Mouse (Mus musculus) left cerebral cortex, adult 2 months (tissue): ENCODE results near the gene Ntf5. TPM values are rescaled to one million over a fixed set of nuclear protein-coding genes. Genes with fewer than 3 reads are reported as not detected.

Source experiments
- DNase-seq, 2 experiments: peaks; one replicate each; pipeline ENCODE4 v3.0.0; 2021 to 2022; ENCODE audit warnings: low spot score in 2 of 2, mixed read lengths in 1 of 2; ENCODE audit errors: extremely low spot score in 1 of 2
- H3K27ac ChIP-seq: fragments of 200-600 bp; 2 replicates; pipeline ENCODE4 v1.8.1; 2022
- H3K4me3 ChIP-seq: fragments of 200-600 bp; 2 replicates; pipeline ENCODE4 v1.8.1; 2022
- CTCF ChIP-seq: fragments of 200-600 bp; IDR thresholded peaks from 2 replicates; pipeline ENCODE4 v1.8.1; 2022; ENCODE audit warnings: antibody characterized with exemption, mild to moderate bottlenecking, moderate library complexity
- intact Hi-C: fragments of 180-260 bp; cut with DNase I; formaldehyde crosslinking; loops from one replicate; pipeline ENCODE4 v1.15.1; 2025
- total RNA-seq, 2 experiments: library from RNA; stranded (reverse); gene quantifications; 2 replicates each; pipeline ENCODE4 v1.2.3; 2021

The Ntf5 gene
- total RNA-seq, 2 experiments from 2014 or later = not detected

- intact Hi-C loops = no loop called here
Measured at GRCm38 (mm10) chr7:45405091-45406075, 8.1 kb upstream of the Ntf5 start, which contains the start of gene Kcna7. Gene Kcna7, plus strand, starts transcription at chr7:45405653.

DNA sequence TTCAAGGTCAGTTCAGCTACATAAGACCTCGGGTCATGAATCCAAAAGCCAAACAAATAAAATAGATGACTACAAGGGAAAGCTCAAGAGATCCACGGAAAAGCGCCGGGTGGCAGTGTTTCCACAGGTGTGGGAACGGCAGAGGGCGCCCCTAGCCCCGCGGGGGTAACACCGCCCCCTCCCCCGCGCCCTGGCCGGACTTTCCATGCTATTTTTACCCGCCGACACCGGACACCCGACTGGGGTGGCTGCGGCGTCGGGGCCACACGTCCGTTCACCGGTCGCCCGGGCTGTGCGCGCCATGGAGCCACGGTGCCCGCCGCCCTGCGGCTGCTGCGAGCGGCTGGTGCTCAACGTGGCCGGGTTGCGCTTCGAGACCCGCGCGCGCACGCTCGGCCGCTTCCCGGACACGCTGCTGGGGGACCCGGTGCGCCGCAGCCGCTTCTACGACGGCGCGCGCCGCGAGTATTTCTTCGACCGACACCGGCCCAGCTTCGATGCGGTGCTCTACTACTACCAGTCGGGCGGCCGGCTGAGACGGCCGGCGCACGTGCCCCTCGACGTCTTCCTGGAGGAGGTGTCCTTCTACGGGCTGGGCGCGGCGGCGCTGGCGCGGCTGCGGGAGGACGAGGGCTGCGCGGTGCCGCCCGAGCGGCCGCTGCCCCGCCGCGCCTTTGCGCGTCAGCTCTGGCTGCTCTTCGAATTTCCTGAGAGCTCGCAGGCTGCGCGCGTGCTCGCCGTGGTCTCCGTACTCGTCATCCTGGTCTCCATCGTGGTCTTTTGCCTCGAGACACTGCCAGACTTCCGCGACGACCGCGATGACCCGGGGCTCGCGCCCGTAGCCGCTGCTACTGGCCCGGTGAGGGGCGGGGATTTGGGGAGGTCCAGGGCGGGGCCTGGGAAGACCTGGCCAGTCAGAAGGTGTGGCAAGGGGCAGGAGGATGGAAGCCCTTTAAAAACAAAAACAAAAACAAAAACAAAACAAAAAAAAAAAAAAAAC is 7.0 kb upstream of the Ntf5 start:
- intact Hi-C loops = no loop called here
- peak; percentile 12 for TF ChIP-seq CTCF
- H3K27ac ChIP-seq = no peak overlapping the region
- no peak overlapping the region for H3K4me3 ChIP-seq
- DNase-seq = no peak

More at GRCm38 (mm10) chr7:45405091-45406075, 8.1 kb upstream of the Ntf5 start, which contains the start of gene Kcna7:
- Histone ChIP-seq H3K27ac (no peak within 1 kb of the TSS), H3K4me3 (peak within 1 kb of the TSS; percentile 20; the same call in 1 of the 2 replicates)
- peak; percentile 54 to 76 for DNase-seq
- TF ChIP-seq CTCF = peak; percentile 89

- intact Hi-C loops = no loop called here
- no peak for DNase-seq
- no peak overlapping the region for H3K27ac ChIP-seq
- no peak for TF ChIP-seq CTCF
- H3K4me3 ChIP-seq = no peak overlapping the region
Measured at GRCm38 (mm10) chr7:45407836-45408235, 5.7 kb upstream of the Ntf5 start.

DNA sequence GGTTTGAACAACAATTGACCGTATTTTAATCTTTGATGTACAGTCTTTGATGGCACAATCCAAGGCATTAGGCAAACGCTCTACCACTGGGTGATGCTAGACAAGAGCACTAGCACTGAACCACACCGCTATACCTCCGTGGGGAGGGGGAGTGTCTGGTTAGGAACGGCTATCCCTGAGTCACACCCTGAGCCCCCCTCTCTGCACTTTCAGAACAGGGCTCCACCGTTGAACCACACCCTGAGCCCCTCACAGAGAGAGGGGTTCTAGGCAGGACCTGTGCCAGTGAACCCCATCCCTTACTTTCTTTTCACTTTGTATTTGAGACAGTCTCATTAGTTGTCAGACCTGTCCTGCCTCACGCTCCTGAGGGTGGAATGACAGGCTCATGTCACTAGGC is 5.1 kb upstream of the Ntf5 start:
- TF ChIP-seq CTCF = no peak
- DNase-seq = no peak
- intact Hi-C loops = no loop called here
- Histone ChIP-seq H3K27ac (no peak overlapping the region), H3K4me3 (no peak overlapping the region)

- DNase-seq = no peak
- Histone ChIP-seq H3K4me3 (no peak overlapping the region), H3K27ac (no peak overlapping the region)
- intact Hi-C loops = no loop called here
- TF ChIP-seq CTCF = no peak
Measured at GRCm38 (mm10) chr7:45408949-45409348, 4.5 kb upstream of the Ntf5 start.

DNA sequence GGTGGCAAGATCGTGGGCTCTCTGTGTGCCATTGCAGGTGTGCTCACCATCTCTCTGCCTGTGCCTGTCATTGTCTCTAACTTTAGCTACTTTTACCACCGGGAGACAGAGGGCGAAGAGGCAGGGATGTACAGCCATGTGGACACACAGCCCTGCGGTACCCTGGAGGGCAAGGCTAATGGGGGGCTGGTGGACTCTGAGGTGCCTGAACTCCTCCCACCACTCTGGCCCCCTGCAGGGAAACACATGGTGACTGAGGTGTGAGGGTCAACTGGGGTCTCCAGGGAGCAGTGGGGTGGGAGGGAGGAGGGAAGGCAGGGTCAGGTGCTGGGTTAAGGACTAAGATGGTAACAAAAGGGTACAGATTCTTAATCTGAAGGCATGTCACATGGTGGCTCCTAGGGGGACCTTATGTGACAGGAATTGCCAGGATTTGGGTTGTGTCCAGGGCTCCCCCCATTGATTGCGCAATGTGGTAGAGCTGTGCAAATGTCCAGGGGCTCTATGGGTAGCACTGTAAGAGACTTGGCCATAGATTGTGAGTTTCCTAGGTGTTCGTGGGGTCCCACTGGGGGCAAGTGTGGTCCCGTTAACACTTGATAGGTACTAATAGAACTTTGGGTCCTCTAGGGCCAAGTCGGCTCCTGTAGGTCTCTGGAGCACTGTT is 3.9 kb upstream of the Ntf5 start:
- no peak overlapping the region for H3K4me3 ChIP-seq
- H3K27ac ChIP-seq = no peak overlapping the region
- TF ChIP-seq CTCF = no peak
- DNase-seq = no peak
- intact Hi-C loops = no loop called here

GRCm38 (mm10) chr7:45412421-45412820 is 1.1 kb upstream of the Ntf5 start:
- no peak for TF ChIP-seq CTCF
- intact Hi-C loops = no loop called here
- Histone ChIP-seq H3K27ac (no peak overlapping the region), H3K4me3 (no peak overlapping the region)
- DNase-seq = no peak

DNA sequence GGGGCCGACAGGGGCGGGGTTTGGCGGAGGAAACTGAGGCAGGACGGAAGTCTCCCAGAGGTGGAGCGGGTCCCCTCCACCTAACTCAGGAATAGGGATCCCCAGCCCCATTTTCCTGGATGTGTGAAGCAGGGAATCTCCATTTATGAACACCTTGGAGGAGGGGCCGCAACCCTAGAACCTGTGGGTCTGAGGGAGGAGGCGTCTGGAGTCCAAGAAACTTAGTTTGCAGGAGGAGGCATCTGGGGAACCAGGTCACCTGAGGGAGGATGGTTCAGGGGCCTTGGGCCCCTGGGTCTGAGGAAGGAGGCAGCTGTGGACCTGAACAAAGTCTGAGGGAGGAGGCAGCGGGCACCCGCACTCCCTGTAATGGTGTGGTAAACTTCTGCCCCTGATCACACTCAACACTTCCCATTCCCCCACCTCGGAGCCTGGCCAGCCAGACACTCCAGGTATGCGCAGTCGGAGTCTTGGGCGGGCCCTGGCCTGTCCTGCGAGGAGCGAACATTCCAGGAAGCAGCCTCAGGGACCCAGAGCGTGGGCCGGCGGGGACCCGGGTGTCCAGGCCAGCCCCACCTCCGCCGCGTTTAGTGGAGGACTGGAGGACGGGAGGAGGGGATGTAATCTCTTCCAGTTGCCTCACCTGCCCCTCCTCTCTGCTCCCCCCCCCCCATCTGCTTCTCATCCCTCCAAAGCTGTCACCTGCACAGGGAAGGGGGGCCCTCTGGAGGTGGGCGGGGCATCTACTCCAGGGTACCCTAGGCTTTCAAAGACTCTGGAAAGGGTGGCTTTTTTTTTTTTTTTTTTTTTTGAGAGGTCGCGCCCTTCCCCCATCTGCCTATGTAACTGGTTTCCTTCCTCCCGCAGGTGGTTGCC is 607 bp downstream of the Ntf5 start:
- intact Hi-C loops = no loop called here
- DNase-seq = no peak
- no peak for TF ChIP-seq CTCF

DNA sequence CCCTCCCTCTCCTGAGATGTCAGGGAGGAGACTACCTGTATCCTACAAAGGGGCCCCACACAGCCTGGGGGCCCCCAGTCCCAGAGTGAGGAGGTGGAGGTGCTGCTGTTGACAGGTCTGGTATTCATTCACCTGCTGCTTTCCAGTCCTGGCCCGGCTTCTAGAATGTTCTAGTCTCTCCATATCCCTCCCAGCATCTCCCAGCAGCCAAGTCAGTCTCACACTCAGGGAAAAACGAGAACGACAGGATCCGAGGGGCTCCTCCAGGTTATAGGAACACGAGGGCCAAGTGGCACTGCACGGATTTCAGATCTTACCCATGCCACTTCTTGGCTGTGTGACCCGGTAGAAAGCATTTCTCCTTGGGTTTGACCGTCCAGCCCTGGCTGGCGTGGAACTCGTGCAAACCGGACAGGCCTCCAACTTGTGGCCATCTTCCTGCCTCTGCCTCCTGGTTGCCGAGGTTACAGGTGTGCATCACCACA is 1.3 kb downstream of the Ntf5 start:
- intact Hi-C loops = no loop called here
- TF ChIP-seq CTCF = no peak
- Histone ChIP-seq H3K27ac (no peak overlapping the region), H3K4me3 (no peak overlapping the region)
- no peak for DNase-seq

More for the DNA sequence above, 607 bp downstream of the Ntf5 start:
- no peak overlapping the region for H3K27ac ChIP-seq
- peak overlapping the region; percentile 34 for H3K4me3 ChIP-seq

DNA sequence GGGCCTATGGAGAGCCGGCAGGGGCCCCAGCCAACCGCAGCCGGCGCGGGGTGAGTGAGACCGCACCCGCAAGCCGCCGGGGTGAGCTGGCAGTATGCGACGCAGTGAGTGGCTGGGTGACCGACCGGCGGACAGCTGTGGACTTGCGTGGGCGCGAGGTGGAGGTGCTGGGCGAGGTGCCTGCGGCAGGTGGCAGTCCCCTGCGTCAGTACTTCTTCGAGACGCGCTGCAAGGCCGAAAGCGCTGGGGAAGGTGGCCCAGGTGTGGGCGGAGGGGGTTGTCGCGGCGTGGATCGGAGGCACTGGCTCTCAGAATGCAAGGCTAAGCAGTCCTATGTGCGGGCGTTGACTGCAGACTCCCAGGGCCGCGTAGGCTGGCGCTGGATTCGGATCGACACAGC is 2.1 kb downstream of the Ntf5 start:
- intact Hi-C loops = no loop called here
- H3K4me3 ChIP-seq = peak overlapping the region; percentile 28
- no peak overlapping the region for H3K27ac ChIP-seq
- peak in 1 of 2 experiments; percentile 58 for DNase-seq
- no peak for TF ChIP-seq CTCF
